Mouse (Mus musculus) right cerebral cortex, postnatal 10 days (tissue): ENCODE results near the gene Dyrk3.
"Not testable (repeated sequence)": the region's sequence is repeated elsewhere in the genome, so short reads cannot be mapped to it uniquely, and the experiment has no call there.

Experiments
- DNase-seq, 2 experiments: peaks; one replicate each; pipeline ENCODE4 v3.0.0; 2021; ENCODE audit warnings: low spot score in 2 of 2

Dyrk3 gene

DNA sequence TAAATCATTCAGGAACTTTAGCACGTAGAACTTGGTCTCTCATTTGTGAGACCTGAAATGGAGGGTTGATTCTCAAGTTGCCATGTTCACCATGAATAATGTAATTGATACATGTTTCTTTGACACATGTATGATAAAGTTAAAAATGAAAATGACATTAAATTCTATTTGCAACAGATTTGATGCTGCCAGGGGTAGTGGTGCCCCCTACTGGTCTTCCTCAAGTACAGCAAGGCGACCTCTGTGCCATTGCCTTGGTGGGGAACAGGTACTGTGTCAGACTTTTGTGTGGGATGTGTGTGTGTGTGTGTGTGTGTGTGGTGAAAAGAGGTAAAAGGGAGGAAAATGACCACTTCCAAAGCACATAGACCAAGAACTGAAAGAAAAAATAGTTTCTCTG lies 17.3 kb upstream of the Dyrk3 start:
- peak in 1 of 2 experiments; percentile 51 for DNase-seq

DNA sequence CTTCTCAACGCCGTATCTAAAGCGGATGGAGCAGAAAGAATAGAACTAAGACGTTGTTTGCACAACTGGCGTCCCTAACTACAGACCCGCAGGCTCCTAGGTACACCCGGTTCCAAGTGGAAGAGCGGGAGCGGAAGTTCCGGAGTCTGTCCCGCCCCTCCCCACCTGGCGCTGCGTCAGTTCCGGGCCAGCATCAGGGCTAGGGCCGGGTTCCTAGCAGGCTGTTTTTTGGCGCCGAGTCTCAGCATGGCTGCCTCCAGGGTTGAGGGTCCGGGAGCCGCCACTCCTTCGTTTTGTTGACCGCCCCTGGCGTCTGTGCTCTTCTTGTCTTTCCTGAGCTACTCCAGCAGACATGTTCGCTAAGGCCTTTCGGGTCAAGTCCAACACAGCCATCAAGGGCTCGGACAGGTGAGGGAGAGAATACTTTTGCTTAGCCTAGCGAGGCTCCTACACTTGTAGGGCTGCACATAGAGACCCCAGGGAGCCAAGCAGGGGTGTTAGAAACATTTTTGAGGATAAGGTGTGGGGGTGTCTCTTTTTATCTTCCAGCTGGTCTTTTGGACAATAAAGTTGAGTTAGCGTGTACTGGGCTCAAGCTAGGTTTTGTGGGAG lies 15.0 kb upstream of the Dyrk3 start, which contains the start of gene Eif2d:
Eif2d (plus strand) TSS at position 164 of the 612 bp plus-strand sequence.
- DNase-seq = peak; percentile 93

DNA sequence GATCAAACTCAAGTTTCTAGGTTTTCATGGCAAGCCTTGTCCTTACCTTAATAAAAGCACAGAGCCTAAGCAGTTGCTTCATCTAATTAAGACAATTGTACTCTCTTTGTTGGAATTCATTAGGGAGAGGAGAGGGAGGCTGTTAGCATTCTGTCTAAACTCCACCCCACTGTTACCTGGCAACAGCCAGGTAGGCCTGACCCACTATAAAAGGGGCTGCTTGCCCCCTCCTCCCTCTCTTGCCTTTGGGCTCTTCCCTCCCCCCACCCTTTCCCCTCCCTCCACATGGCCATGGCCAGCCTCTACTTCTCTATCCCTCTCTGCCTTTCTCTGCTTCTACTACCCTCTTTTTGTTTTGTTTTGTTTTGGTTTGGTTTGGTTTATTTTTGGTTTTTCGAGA lies 11.4 kb upstream of the Dyrk3 start:
- DNase-seq = no peak

DNA sequence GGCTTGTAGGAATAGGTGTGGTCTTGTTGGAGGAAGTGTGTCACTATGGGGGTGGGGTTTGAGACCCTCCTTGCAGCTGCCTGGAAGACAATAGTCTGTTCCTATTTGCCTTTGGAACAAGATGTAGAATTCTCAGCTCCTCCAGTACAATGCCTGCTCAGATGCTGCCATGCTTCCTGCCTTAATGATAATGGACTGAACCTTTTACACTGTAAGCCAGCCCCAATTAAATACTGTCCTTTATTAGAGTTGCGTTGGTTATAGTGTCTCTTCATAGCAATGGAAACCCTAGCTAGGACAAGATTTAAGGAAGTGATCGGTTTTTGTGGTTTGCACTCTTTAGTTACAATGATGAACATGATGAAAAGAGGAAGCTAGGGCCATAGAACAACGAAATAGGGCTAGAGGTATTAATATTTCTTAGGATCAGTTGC lies 8.1 kb upstream of the Dyrk3 start:
- no peak for DNase-seq

DNA sequence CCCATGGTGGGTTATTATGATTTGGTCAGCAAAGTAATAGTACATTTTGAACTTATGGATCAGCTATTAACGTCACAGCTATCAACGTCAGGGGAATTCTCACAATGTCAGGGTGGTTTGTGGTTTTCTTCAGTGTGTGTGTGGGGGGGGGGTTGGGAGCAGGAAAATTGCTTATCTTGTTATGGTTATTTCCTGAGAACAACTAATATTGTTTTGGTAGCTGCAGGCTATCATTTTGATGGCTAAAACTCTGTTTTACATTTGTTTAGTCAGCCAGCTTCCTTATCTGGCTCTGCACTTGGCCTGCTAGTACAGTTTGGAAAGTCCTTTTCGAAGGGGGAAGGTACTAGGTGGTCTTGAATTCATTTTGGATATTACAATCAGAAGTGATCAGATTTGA lies 7.1 kb upstream of the Dyrk3 start:
- not testable (repeated sequence) for DNase-seq

DNA sequence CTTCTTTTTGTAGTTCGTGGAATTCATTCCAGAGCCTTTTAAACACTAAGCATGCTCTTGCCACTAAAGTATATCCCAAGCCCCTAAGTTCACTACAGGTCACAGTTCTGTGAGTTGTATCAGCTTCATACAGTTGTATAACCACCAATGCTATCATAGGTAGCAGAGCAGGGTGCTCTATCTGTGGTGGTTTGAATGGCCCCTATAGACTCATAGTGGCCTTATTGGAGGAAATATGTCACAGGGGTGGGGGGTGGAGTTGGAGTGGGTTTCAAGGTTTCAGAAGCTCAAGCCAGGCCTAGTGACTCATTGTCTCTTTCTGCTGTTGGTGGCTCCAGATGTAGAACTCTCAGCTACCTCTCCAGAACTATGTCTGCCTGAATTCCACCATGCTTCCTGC lies 4.3 kb upstream of the Dyrk3 start:
- no peak for DNase-seq

DNA sequence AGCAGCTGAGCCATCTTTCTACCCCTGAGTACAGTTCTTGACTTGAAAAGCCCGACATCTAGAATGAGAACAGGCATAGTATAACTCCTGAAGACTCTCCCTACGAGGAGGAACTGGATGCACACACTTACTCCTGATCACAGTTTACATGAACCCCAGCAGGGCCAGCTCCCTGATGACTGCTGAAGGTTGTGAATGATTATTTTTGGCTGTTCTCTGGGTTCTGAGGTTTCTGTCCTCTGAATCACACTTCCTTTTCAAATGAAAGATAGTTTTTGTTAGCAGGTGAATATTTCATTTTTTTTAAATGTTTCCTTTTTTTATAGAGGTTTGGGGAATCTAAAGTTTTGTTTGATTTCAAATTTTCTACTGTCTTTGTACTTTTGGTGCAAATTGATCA lies 3.3 kb upstream of the Dyrk3 start:
- no peak for DNase-seq

DNA sequence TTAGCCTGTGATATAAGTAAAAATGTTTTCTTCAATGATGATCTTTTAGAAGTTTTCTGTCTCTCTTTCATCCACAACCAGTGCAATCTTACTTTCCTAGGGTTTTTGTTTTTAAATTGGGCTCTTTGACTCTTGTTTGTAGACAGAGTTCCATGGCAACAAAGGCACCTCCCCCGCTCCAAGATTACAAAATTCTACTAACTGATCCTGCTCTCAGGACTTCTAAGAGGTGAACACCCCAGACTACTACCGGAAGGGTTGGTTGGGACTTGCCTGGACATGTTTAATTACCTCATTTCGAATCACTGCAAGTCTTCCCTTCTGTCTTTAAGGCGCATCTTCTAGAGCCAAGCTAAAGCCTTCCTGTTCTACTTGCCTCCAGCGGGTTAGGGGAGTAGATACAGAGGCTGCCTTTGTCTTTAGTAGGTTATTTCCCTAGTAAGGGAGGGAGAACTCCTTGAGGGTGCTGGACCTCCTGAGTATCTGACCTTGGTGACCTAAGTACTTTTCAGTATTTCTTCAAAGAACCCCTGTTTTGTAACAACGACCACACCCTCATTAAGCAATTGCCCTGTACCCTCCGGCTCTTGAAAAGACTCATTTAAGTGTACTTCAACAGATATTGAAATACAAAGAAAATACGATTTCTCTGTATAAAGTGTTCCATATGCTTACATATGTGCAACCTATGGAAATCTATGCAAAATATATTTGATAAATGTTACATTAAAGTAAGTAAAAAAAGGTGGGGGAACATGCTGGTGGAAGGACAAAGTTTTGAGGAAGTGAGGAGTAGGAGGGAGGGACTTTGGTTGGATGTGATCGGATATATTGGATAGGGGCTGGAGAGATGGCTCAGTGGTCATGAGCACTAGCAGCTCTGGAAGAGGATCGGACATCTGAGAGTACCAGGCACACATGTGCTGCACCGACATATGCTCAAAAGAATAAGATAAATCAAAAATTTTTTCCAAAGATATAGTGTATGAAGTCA lies 1.3 kb upstream of the Dyrk3 start:
- DNase-seq = no peak

DNA sequence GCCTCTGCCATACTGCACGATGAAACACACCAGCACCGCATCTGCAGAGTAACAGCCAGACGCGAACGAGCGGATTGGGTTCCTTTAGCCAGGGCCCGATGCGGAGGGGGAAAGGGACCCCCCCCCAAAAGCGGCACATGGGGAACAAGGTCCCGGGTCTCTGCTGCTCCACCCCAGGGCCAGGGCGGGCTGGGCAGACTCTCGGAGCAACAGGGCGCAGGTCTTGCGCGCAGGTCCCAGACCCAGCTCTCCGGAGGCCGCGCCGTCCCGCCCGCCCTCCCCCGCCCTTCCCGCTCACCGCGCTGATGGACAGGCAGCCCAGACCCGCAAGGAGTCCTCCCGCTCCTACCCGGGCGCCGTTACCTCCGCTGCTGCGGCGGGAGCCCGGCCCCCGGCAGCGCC lies 422 bp downstream of the Dyrk3 start:
- DNase-seq = peak; percentile 43 to 46

DNA sequence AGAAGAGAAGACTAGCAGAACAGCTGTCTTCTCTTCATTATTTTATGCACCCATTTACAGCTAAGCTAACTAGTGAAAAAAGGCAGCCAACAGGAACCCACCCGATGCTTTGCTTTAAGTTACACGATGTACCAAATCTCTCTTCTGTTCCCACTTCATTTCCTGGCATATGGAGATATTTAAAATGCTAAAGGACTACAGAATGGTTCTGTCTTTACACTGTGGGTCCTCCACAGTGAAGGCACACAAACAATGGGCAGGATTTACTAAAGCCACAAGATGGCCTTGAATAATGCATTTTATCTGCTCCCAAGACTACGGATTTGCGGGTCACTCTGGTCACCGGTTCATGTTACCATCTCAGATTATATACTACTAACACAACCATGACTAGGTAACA lies 1.0 kb downstream of the Dyrk3 start:
- DNase-seq = no peak

DNA sequence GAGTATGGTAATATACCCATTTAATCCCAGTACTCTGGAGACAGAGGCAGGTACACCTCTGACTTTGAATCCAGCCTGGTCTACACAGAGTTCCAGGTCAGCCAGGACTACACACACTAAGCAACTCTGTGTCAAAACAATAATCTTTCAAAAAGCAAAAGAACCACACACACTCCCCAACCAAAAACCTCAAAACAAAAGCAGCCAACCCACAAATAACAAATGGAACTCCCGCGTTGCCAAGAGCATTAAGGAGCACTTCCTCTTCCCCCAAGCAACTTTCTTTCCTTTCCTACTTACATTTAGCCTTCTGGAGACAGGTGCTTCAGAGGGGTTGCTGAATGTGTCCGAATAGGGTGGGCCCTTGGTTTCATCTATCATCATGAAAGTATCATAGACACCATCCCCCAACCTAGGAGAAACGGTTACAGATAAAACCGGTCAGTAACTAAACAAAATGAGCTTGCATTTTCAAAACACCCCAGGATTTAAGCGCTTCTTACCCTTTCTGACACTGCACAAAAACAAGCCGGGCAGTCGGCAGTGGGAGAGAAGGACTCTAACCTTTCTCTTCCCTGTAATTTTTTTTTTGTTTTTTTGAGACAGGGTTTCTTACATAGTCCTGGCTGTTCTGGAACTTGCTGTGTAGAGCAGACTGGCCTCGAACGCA lies 2.0 kb downstream of the Dyrk3 start:
- no peak for DNase-seq

DNA sequence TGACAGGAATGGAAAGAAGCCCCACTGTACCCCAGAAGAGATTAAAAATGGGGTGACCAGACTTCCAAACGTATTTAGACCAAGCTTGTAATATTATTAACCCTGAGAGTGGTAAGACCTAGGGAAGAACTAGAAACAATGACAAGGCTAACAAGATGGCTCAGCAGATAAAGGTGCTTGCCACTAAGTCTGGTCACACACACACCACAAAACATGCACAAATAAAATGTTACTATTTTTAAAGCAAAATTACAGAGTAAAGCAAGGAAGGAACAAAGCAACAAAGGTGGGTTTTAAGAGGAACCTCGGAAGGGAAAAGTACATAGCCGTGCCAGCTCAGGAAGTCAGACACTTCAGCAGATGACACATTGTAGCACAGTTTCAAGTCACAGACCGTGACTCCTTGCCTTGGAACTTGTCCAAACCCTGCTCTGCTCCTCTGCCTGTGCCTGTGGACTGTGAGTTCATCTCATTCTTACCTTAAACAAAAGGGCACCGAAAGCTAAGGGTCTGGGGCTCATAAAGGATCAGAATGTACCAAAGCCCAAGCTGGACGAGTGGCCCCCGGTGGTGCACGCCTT lies 3.1 kb downstream of the Dyrk3 start:
- no peak for DNase-seq

DNA sequence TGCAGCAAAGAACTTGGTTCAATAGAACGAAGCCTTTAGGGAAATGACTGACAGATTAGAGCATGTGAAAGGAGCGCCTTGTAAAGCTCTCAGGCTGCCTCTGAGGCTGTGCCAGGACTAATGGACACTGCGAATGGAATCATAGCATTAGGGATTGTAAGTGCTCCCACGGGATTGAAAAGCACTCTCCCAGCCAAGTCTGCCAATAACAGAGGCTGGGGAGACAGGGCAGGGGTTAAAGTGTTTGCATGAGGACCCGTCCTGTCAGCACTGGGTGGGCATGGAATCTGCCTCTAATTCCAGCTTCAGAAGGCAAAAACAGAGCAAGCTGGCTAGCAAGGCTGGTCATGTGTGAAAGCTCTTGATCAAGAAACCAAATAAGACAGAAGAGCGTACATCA lies 3.9 kb downstream of the Dyrk3 start:
- DNase-seq = peak in 1 of 2 experiments; percentile 52

DNA sequence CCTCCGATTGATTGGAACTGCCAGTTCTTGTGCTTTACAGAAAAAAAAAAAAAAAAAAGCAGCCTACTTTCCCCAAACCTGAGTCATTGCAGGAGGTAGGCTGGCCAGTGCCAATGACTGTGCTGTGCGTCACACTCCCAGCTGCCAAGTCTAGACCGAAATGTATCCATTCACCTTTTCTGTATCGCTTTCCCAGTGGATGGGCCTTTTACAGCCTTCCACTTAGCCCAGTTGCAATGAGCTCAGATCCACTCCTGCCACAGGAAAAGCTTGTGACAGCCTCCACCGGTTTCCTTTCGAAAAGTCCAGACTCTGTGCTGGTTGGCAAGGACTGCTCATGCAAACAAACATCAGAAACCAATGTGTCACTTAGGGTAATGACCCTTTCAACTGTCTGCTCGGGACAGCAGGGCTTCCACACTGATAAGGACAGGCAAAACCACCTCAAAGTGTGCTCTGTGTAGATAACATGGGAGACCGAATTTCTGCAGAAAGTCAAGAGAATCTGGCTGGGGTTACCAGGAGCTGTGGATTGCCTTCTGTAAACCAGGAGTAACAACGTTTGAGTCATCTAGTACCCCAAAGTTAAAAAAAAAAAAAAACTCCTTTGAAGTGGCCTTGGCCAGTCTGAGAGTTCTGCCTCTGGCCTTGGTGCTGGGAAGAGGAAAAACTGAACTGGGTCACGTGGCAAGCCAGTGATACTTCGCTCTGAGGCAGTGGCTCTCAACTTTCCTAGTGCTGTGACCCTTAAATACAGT lies 12.0 kb downstream of the Dyrk3 start:
- no peak for DNase-seq

DNA sequence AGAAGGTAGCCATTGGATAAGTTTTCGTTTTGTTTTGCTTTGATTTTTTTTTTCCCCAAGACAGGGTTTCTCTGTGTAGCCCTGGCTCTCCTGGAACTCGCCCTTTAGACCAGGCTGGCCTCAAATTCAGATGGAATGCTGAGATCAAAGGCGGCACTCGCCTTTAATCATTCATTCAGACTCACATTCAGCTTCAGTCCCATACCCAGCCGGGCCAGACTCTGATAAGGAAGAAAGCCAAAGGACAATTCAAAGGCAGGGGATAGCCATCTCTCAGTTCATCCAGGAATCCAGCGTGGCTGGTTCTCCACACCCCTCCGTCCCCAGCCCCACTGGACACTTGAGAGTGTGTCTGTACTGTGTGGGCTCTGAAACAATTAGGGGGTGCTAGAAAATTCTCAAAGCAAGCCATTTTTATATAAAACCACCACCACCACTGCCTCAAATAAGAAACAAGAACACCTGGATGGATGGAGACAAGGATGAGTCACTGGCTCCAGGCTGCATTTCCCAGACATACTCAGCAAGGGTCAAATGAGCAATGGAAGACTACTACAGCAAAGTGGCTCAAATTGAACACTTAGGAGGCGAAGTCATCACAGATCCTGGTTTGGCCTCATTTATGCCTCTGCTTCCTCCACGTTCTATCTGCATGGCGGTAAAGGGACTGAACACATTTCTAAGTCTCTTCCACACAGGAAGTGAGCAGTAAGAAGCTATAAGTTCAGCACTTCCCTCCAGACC lies 14.4 kb downstream of the Dyrk3 start:
- no peak for DNase-seq

DNA sequence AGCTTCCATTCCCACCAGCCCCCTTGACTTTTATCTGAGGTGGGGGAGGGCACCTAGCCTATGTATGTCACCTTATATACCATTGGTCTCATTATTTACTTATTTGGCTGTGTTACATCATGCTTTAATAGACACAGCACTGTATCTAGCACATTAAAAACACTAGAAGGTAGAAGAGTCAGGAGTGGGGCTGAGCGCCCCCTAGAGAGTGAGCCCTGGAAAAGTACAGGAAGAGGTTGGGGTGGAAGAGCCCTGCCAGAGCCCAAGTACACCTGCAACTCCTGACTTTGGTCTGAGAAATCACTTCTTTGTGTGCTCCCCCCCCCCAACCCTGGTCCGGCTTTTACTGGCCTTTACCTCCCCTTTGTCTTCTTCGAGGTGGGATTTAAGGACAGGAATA lies 16.2 kb downstream of the Dyrk3 start:
- DNase-seq = no peak

DNA sequence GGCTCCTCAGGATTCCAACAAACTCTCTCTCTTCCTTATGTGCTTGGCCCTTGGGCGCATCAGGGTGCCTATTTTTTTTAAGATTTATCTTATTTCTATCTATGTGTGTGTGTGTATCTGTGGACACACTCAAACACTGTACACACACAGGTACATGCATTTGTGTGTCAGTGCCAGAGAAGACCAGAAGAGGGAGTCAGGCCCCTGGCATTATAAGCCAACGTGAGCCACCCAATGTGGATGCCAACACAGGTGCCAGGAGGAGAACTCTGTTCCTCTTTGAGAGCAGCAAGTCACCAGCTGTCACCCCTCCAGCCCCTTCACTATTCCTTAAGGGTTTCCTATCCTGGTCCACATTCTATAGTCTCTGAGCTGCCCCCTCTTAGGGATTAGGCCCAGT lies 19.1 kb downstream of the Dyrk3 start:
- no peak for DNase-seq

DNA sequence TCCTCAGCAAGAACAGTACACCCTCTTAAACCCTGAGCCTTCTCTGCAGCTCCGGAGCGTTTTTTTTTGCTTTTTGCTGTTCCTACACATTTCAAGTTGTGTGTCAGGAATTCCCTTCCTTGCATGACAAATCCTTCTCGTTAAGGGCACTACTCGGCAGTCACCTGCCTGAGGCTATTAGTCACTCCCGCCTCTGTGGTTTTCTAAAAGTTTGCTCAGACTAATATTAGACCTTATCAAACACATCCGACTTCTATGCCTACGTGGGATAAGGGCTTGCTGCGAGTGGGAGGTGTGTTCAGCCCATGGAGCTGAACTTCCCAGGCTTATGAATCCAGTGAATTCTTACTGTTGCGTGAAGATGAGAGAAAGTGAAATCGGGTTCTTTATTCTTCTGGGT lies 19.6 kb downstream of the Dyrk3 start:
- DNase-seq = no peak

DNA sequence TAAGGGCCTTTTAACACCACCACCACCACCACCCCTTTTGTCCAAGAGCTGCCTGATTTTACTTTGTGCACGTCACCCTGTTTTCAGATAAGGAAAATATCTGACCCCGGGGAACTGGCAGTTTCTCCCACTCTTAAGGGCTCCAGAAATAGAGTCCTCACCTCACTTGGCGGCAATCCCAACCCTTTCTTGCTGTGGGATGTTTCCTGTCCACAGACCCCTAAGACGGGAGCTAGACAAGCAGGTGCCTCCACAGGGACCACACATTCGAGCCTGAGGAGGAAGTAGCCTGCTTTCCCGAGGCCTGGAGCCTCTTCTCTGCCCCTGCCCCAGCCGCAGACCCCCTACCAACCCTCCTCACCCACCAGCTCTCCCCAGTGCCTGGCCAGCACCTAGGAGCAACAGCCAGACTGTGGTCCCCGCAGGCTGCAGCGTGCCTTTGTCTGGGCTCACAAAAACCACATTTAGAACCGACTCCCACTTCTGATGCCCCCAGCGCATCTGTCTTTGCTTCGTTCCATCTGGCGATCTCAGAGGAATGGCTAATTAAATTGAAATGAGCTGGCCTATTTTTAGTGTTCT lies 21.6 kb downstream of the Dyrk3 start:
- DNase-seq = peak; percentile 78 to 87

DNA sequence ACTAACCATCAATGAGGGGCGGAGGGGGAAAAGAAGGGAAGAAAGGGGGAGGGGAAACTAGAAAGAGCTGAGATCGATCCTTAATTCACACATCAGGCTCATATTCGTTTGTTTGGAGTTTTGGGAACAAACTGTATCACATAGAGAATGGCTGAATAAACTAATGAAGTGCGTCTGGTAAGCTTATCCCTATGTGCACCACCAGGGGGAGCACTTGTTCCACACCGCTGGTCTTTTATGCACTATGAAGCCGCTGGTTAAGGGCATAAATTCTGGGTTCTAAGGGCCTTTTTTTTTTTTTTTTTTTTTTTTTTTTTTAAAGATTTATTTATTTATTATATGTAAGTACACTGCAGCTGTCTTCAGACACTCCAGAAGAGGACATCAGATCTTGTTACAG lies 22.2 kb downstream of the Dyrk3 start:
- DNase-seq = peak; percentile 71 to 80
